Mouse (Mus musculus) forebrain, embryonic 14.5 days (tissue): ENCODE data around the gene Eef1g. TPM values are rescaled to one million over a fixed set of nuclear protein-coding genes. Genes with fewer than 3 reads are reported as not detected.
A peak's percentile ranks its signal among the peaks of the same experiment; 100 is the strongest.

Experiments
- ATAC-seq: fragments of 200-750 bp; cut with Nextera tagmentation; 2 replicates; pipeline ENCODE4 v1.8.0; 2017; ENCODE audit warnings: mild to moderate bottlenecking, moderate library complexity
- DNase-seq: peaks from one replicate; pipeline ENCODE4 v3.0.0-alpha.2; 2015; ENCODE audit warnings: low spot score
- H3K27ac ChIP-seq: fragments of 300-500 bp; sonication (generic); 2 replicates; pipeline ENCODE4 v1.5.1; 2014; ENCODE audit warnings: low read depth, mild to moderate bottlenecking, control low read depth, low read length, moderate library complexity
- H3K27me3 ChIP-seq: fragments of 300-500 bp; sonication (generic); replicated peaks from 2 replicates; pipeline ENCODE4 v1.6.1; 2014; ENCODE audit warnings: low read length, control low read depth, mixed read lengths; ENCODE audit not compliant: control insufficient read depth, insufficient read depth
- H3K36me3 ChIP-seq: fragments of 300-500 bp; sonication (generic); 2 replicates; pipeline ENCODE4 v1.6.1; 2014; ENCODE audit warnings: low read length, control low read depth; ENCODE audit not compliant: control insufficient read depth, insufficient read depth
- H3K4me1 ChIP-seq: fragments of 300-500 bp; sonication (generic); 2 replicates; pipeline ENCODE4 v1.6.1; 2014; ENCODE audit warnings: antibody characterized with exemption, low read length, control low read depth; ENCODE audit not compliant: control insufficient read depth, insufficient read depth
- H3K4me2 ChIP-seq: fragments of 300-500 bp; sonication (generic); 2 replicates; pipeline ENCODE4 v1.6.1; 2014; ENCODE audit warnings: mild to moderate bottlenecking, control low read depth, low read length
- H3K4me3 ChIP-seq: fragments of 300-500 bp; sonication (generic); 2 replicates; pipeline ENCODE4 v1.5.1; 2014; ENCODE audit warnings: low read depth, low read length, control low read depth
- H3K9ac ChIP-seq: fragments of 300-500 bp; sonication (generic); 2 replicates; pipeline ENCODE4 v1.6.1; 2014; ENCODE audit warnings: mild to moderate bottlenecking, low read length, control low read depth, moderate library complexity
- H3K9me3 ChIP-seq: fragments of 300-500 bp; sonication (generic); replicated peaks from 2 replicates; pipeline ENCODE4 v1.6.1; 2016; ENCODE audit warnings: low read length, control low read depth, mixed read lengths; ENCODE audit not compliant: control insufficient read depth
- WGBS: fragments of 180-500 bp; shearing (Covaris S2); extraction: QIAGEN DNeasy Blood & Tissue Kit; methylation state at CpG from one replicate; pipeline ENCODE4 v1.1.7; 2014; 5-methylcytosine and 5-hydroxymethylcytosine counted together
- polyA plus RNA-seq: library from polyadenylated mRNA; unstranded; fragments of >200 nt; fragmentation: Nextera tagmentation; extraction: Ambion mirVana; gene quantifications from 2 replicates; pipeline ENCODE4 v1.2.1, GENCODE M21; 2014

Gene Eef1g
- polyA plus RNA-seq, 1 experiment from 2014 or later = 360 TPM

- peak overlapping the region; percentile 73 for H3K4me2 ChIP-seq
- ATAC-seq (peak; percentile 27), DNase-seq (no peak)
- no peaks in the 10 kb centered on the region for H3K27me3 ChIP-seq
- WGBS = 15% methylated on average over 16 of the region's 16 CpGs
- no peaks in the 10 kb centered on the region; the same call in 1 of the 2 replicates for H3K4me1 ChIP-seq
- no peaks in the 10 kb centered on the region for H3K9me3 ChIP-seq
- H3K27ac ChIP-seq = no peak overlapping the region
- peak overlapping the region; percentile 48 for H3K4me3 ChIP-seq
- peaks cover 31% of the 10 kb centered on the region for H3K36me3 ChIP-seq
- H3K9ac ChIP-seq = peak overlapping the region; percentile 68
Measured at GRCm38 (mm10) chr19:8928689-8929223, 38.1 kb upstream of the Eef1g start.

GRCm38 (mm10) chr19:8929224-8930088 lies 37.4 kb upstream of the Eef1g start, which contains the start of the genes Rom1 and Eml3:
TSS of gene Rom1 (minus strand) at chr19:8929356.
TSS of gene Eml3 (plus strand) at chr19:8929552.
- H3K27me3 ChIP-seq = no peaks in the 10 kb centered on the region
- peak within 1 kb of the TSS; percentile 73 for H3K4me2 ChIP-seq
- peak within 1 kb of the TSS; percentile 68 for H3K9ac ChIP-seq
- H3K4me1 ChIP-seq = no peaks in the 10 kb centered on the region; the same call in 1 of the 2 replicates
- H3K9me3 ChIP-seq = no peaks in the 10 kb centered on the region
- DNase-seq (peak; percentile 44), ATAC-seq (peak; percentile 72)
- peaks cover 29% of the 10 kb centered on the region for H3K36me3 ChIP-seq
- peak within 1 kb of the TSS; percentile 48 for H3K4me3 ChIP-seq
- under 1% methylated on average over 68 of the region's 74 CpGs for WGBS
- H3K27ac ChIP-seq = no peak within 1 kb of the TSS

- Histone ChIP-seq H3K27me3 (no peaks in the 10 kb centered on the region), H3K4me3 (peak overlapping the region; percentile 48), H3K27ac (no peak overlapping the region), H3K4me2 (peak overlapping the region; percentile 73), H3K36me3 (peaks cover 29% of the 10 kb centered on the region), H3K4me1 (no peaks in the 10 kb centered on the region; the same call in 1 of the 2 replicates), H3K9ac (peak overlapping the region; percentile 68), H3K9me3 (no peaks in the 10 kb centered on the region)
- 14% methylated on average over 11 of the region's 11 CpGs for WGBS
- ATAC-seq (no peak), DNase-seq (no peak)
Measured at GRCm38 (mm10) chr19:8930117-8930516, 36.7 kb upstream of the Eef1g start.

GRCm38 (mm10) chr19:8930771-8931170 lies 36.1 kb upstream of the Eef1g start:
- no peak for DNase-seq
- no peak overlapping the region for H3K4me2 ChIP-seq
- no peaks in the 10 kb centered on the region for H3K9me3 ChIP-seq
- peaks cover 22% of the 10 kb centered on the region for H3K36me3 ChIP-seq
- H3K27me3 ChIP-seq = no peaks in the 10 kb centered on the region
- H3K4me3 ChIP-seq = no peak overlapping the region
- H3K9ac ChIP-seq = no peak overlapping the region
- 84% methylated on average over 7 of the region's 7 CpGs for WGBS
- H3K4me1 ChIP-seq = no peaks in the 10 kb centered on the region; the same call in 1 of the 2 replicates
- no peak overlapping the region for H3K27ac ChIP-seq
- no peak for ATAC-seq

- no peaks in the 10 kb centered on the region for H3K9me3 ChIP-seq
- H3K27ac ChIP-seq = no peak overlapping the region
- DNase-seq (no peak), ATAC-seq (no peak)
- 86% methylated on average over 2 of the region's 2 CpGs for WGBS
- no peaks in the 10 kb centered on the region for H3K36me3 ChIP-seq
- H3K4me3 ChIP-seq = no peak overlapping the region
- H3K4me1 ChIP-seq = peaks cover 5% of the 10 kb centered on the region; the same call in 1 of the 2 replicates
- no peak overlapping the region for H3K9ac ChIP-seq
- no peaks in the 10 kb centered on the region for H3K27me3 ChIP-seq
- H3K4me2 ChIP-seq = no peak overlapping the region
Measured at GRCm38 (mm10) chr19:8936736-8937135, 30.1 kb upstream of the Eef1g start.

- H3K9me3 ChIP-seq = no peaks in the 10 kb centered on the region
- no peak overlapping the region for H3K4me3 ChIP-seq
- WGBS = 83% methylated on average over 15 of the region's 15 CpGs
- H3K9ac ChIP-seq = peak overlapping the region; percentile 99
- H3K4me1 ChIP-seq = peaks cover 25% of the 10 kb centered on the region
- no peak overlapping the region; the same call in 1 of the 2 replicates for H3K4me2 ChIP-seq
- ATAC-seq (no peak), DNase-seq (no peak)
- H3K27ac ChIP-seq = peak overlapping the region; percentile 95; the same call in 1 of the 2 replicates
- peaks cover 17% of the 10 kb centered on the region for H3K36me3 ChIP-seq
- no peaks in the 10 kb centered on the region for H3K27me3 ChIP-seq
Measured at GRCm38 (mm10) chr19:8940526-8941133, 26.2 kb upstream of the Eef1g start.

GRCm38 (mm10) chr19:8941136-8941514 lies 25.7 kb upstream of the Eef1g start:
- Histone ChIP-seq H3K27ac (peak overlapping the region; percentile 95), H3K4me2 (peak overlapping the region; percentile 68), H3K27me3 (no peaks in the 10 kb centered on the region), H3K4me1 (peaks cover 25% of the 10 kb centered on the region), H3K36me3 (peaks cover 22% of the 10 kb centered on the region), H3K9ac (peak overlapping the region; percentile 99), H3K4me3 (peak overlapping the region; percentile 99), H3K9me3 (no peaks in the 10 kb centered on the region)
- ATAC-seq (peak; percentile 25; the same call in 1 of the 2 replicates), DNase-seq (no peak)
- WGBS = 25% methylated on average over 10 of the region's 10 CpGs

- peaks cover 27% of the 10 kb centered on the region for H3K36me3 ChIP-seq
- peak within 1 kb of the TSS; percentile 99 for H3K9ac ChIP-seq
- peak within 1 kb of the TSS; percentile 99 for H3K4me3 ChIP-seq
- H3K27me3 ChIP-seq = no peaks in the 10 kb centered on the region
- peak; percentile 96 for ATAC-seq
- peak within 1 kb of the TSS; percentile 95 for H3K27ac ChIP-seq
- peaks cover 25% of the 10 kb centered on the region for H3K4me1 ChIP-seq
- H3K4me2 ChIP-seq = peak within 1 kb of the TSS; percentile 68
- under 1% methylated on average over 64 of the region's 64 CpGs for WGBS
- peak; percentile 98 for DNase-seq
- H3K9me3 ChIP-seq = no peaks in the 10 kb centered on the region
Measured at GRCm38 (mm10) chr19:8941515-8942217, 25.2 kb upstream of the Eef1g start, which contains the start of gene Mta2. TSS of gene Mta2 (plus strand) at chr19:8941875.
